Mouse (Mus musculus): Measurements from ENCODE around the gene Card11.

The Card11 gene

GRCm38 (mm10) chr5:140853723-140854122 lies 146.7 kb downstream of the Card11 start:
- DNase-seq (ENCODE audit: low spot score in 2 of 2): no peak

- DNase-seq (ENCODE audit: low spot score in 2 of 2): no peak
Observed at GRCm38 (mm10) chr5:140852435-140852996, 147.9 kb downstream of the Card11 start.

- DNase-seq (ENCODE audit: low spot score in 2 of 2): peak in 1 of 2 experiments; percentile 49
Observed at GRCm38 (mm10) chr5:140847300-140847729, 153.1 kb downstream of the Card11 start.

GRCm38 (mm10) chr5:140841942-140842341 lies 158.4 kb downstream of the Card11 start:
- DNase-seq (ENCODE audit: low spot score in 2 of 2): no peak

GRCm38 (mm10) chr5:140831064-140831431 lies 169.3 kb downstream of the Card11 start:
- DNase-seq (ENCODE audit: low spot score in 2 of 2): no peak

- peak; percentile 95 to 98 for DNase-seq (ENCODE audit: low spot score in 2 of 2)
Observed at GRCm38 (mm10) chr5:140830314-140831063, 169.9 kb downstream of the Card11 start, which contains the start of gene Gna12. Gene Gna12 (minus strand): TSS chr5:140830431.

GRCm38 (mm10) chr5:140829911-140830294 lies 170.5 kb downstream of the Card11 start:
- no peak for DNase-seq (ENCODE audit: low spot score in 2 of 2)

- DNase-seq (ENCODE audit: low spot score in 2 of 2): no peak
Observed at GRCm38 (mm10) chr5:140829081-140829910, 171.1 kb downstream of the Card11 start.

- no peak for DNase-seq (ENCODE audit: low spot score in 2 of 2)
Observed at GRCm38 (mm10) chr5:140828363-140828762, 172.0 kb downstream of the Card11 start.

- DNase-seq (ENCODE audit: low spot score in 2 of 2): no peak
Observed at GRCm38 (mm10) chr5:140827896-140828295, 172.5 kb downstream of the Card11 start.

- no peak for DNase-seq (ENCODE audit: low spot score in 2 of 2)
Observed at GRCm38 (mm10) chr5:140827413-140827812, 173.0 kb downstream of the Card11 start.

- DNase-seq (ENCODE audit: low spot score in 2 of 2): no peak
Observed at GRCm38 (mm10) chr5:140826796-140827195, 173.6 kb downstream of the Card11 start.

- no peak for DNase-seq (ENCODE audit: low spot score in 2 of 2)
Observed at GRCm38 (mm10) chr5:140826118-140826517, 174.3 kb downstream of the Card11 start.

GRCm38 (mm10) chr5:140824126-140824525 lies 176.3 kb downstream of the Card11 start:
- no peak for DNase-seq (ENCODE audit: low spot score in 2 of 2)

- DNase-seq (ENCODE audit: low spot score in 2 of 2): no peak
Observed at GRCm38 (mm10) chr5:140823386-140823785, 177.0 kb downstream of the Card11 start.
